Mouse (Mus musculus): ENCODE results near the gene Lamc3. TPM values are rescaled to one million over a fixed set of nuclear protein-coding genes. Genes with fewer than 3 reads are reported as not detected.

The Lamc3 gene
- polyA plus RNA-seq, 1 experiment: 17.2 TPM

DNA sequence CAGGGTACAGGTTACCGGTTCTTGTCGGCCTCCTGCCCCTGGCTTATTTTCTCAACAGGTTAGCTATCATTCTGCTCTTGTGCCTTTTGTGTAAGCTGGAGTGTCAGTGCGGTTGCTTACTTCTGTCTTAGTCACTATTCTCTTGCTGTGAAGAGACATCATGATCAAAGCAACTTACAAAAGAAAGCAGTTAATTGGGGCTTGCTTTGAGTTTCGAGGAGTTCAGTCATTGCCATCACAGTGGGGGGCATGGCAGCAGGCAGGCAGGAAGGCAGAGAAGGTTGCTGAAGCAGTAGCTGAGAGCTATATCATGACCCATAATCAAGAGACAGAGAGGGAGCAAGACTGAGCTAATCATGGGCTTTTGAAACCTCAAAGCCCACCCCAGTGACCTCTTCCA, 47.5 kb downstream of the Lamc3 start:
- H3K27ac ChIP-seq (ENCODE audit: control insufficient read depth, insufficient read depth, low read depth, low read length): no peak overlapping the region
- TF ChIP-seq POLR2A (IDR thresholded peaks at IDR 0.05; ENCODE audit: control insufficient read depth, low read depth, low read length) (no peak), CTCF (IDR thresholded peaks at IDR 0.05; ENCODE audit: control insufficient read depth, insufficient read depth, insufficient replicate concordance, low read depth, low read length) (no peak)
- no peaks in the 10 kb centered on the region for H3K4me1 ChIP-seq (ENCODE audit: control insufficient read depth, insufficient read depth, low read length)
- H3K36me3 ChIP-seq (ENCODE audit: control insufficient read depth, insufficient read depth, low read length): no peaks in the 10 kb centered on the region
- H3K4me3 ChIP-seq (ENCODE audit: control insufficient read depth, low read depth, low read length): no peak overlapping the region
- H3K27me3 ChIP-seq (ENCODE audit: control insufficient read depth, insufficient read depth, low read length): no peaks in the 10 kb centered on the region

GRCm38 (mm10) chr2:31935054-31935453, 48.0 kb downstream of the Lamc3 start:
- Histone ChIP-seq H3K4me1 (ENCODE audit: control insufficient read depth, insufficient read depth, low read length) (no peaks in the 10 kb centered on the region), H3K36me3 (ENCODE audit: control insufficient read depth, insufficient read depth, low read length) (no peaks in the 10 kb centered on the region), H3K4me3 (ENCODE audit: control insufficient read depth, low read depth, low read length) (no peak overlapping the region), H3K27me3 (ENCODE audit: control insufficient read depth, insufficient read depth, low read length) (no peaks in the 10 kb centered on the region), H3K27ac (ENCODE audit: control insufficient read depth, insufficient read depth, low read depth, low read length) (no peak overlapping the region)
- TF ChIP-seq CTCF (IDR thresholded peaks at IDR 0.05; ENCODE audit: control insufficient read depth, insufficient read depth, insufficient replicate concordance, low read depth, low read length) (no peak), POLR2A (IDR thresholded peaks at IDR 0.05; ENCODE audit: control insufficient read depth, low read depth, low read length) (no peak)

DNA sequence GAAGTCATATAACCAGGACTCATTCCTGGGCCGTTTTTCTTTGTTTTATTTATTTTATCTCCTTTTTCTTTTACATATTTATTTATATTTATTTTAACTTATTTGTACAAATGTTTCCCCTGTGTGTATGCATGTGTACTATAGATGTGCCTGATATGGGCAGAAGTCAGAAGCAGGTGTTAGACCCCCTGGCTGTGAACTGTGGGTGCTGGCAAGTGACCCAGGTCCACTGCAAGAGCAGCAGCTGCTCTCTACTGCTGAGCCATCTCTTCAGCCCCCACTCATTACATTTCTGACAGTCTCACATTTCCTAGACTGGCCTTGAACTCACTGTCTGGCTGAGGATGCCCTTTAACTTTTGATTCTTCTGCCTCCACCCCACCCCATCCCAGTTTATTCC, 51.2 kb downstream of the Lamc3 start:
- no peak overlapping the region for H3K4me3 ChIP-seq (ENCODE audit: control insufficient read depth, low read depth, low read length)

DNA sequence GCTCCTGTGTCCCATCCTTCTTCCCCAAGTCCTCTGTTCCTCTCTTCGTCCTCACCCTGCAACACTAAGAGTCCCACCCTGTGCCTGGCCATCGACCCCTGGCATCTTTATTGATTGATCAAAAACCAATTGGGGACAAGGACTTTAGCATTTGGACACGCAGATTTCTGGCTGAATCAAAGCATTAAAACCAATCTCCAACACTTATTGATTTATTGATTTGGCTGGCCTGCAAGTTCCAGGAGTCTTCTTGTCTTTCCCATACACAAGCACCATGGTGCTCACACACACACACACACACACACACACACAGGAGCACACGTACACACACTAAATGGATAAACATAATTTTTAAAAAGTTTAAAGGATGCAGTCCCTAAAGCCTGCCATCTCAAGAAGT, 55.9 kb downstream of the Lamc3 start:
- H3K4me1 ChIP-seq (ENCODE audit: control insufficient read depth, insufficient read depth, low read length): no peaks in the 10 kb centered on the region
- TF ChIP-seq CTCF (IDR thresholded peaks at IDR 0.05; ENCODE audit: control insufficient read depth, insufficient read depth, insufficient replicate concordance, low read depth, low read length) (no peak), POLR2A (IDR thresholded peaks at IDR 0.05; ENCODE audit: control insufficient read depth, low read depth, low read length) (no peak)
- no peak overlapping the region for H3K27ac ChIP-seq (ENCODE audit: control insufficient read depth, insufficient read depth, low read depth, low read length)
- no peaks in the 10 kb centered on the region for H3K27me3 ChIP-seq (ENCODE audit: control insufficient read depth, insufficient read depth, low read length)
- H3K4me3 ChIP-seq (ENCODE audit: control insufficient read depth, low read depth, low read length): no peak overlapping the region
- no peaks in the 10 kb centered on the region for H3K36me3 ChIP-seq (ENCODE audit: control insufficient read depth, insufficient read depth, low read length)

More for the DNA sequence above, 51.2 kb downstream of the Lamc3 start:
- no peak overlapping the region for H3K27ac ChIP-seq (ENCODE audit: control insufficient read depth, insufficient read depth, low read depth, low read length)
- no peaks in the 10 kb centered on the region for H3K4me1 ChIP-seq (ENCODE audit: control insufficient read depth, insufficient read depth, low read length)
- H3K36me3 ChIP-seq (ENCODE audit: control insufficient read depth, insufficient read depth, low read length): no peaks in the 10 kb centered on the region
- no peak for TF ChIP-seq CTCF (IDR thresholded peaks at IDR 0.05; ENCODE audit: control insufficient read depth, insufficient read depth, insufficient replicate concordance, low read depth, low read length)
- no peak for TF ChIP-seq POLR2A (IDR thresholded peaks at IDR 0.05; ENCODE audit: control insufficient read depth, low read depth, low read length)
- H3K27me3 ChIP-seq (ENCODE audit: control insufficient read depth, insufficient read depth, low read length): no peaks in the 10 kb centered on the region

- H3K4me1 ChIP-seq (ENCODE audit: control insufficient read depth, insufficient read depth, low read length): peaks cover 3% of the 10 kb centered on the region
- TF ChIP-seq POLR2A (IDR thresholded peaks at IDR 0.05; ENCODE audit: control insufficient read depth, low read depth, low read length): no peak
- no peak for TF ChIP-seq CTCF (IDR thresholded peaks at IDR 0.05; ENCODE audit: control insufficient read depth, insufficient read depth, insufficient replicate concordance, low read depth, low read length)
These were observed 58.5 kb downstream of the Lamc3 start for GRCm38 (mm10) chr2:31945580-31945979.

GRCm38 (mm10) chr2:31948392-31948791, 61.3 kb downstream of the Lamc3 start:
- Histone ChIP-seq H3K4me1 (ENCODE audit: control insufficient read depth, insufficient read depth, low read length) (peaks cover 8% of the 10 kb centered on the region), H3K27me3 (ENCODE audit: control insufficient read depth, insufficient read depth, low read length) (no peaks in the 10 kb centered on the region), H3K27ac (ENCODE audit: control insufficient read depth, insufficient read depth, low read depth, low read length) (no peak overlapping the region), H3K36me3 (ENCODE audit: control insufficient read depth, insufficient read depth, low read length) (no peaks in the 10 kb centered on the region), H3K4me3 (ENCODE audit: control insufficient read depth, low read depth, low read length) (no peak overlapping the region)
- no peak for TF ChIP-seq CTCF (IDR thresholded peaks at IDR 0.05; ENCODE audit: control insufficient read depth, insufficient read depth, insufficient replicate concordance, low read depth, low read length)
- no peak for TF ChIP-seq POLR2A (IDR thresholded peaks at IDR 0.05; ENCODE audit: control insufficient read depth, low read depth, low read length)

More at GRCm38 (mm10) chr2:31945580-31945979, 58.5 kb downstream of the Lamc3 start:
- Histone ChIP-seq H3K4me3 (ENCODE audit: control insufficient read depth, low read depth, low read length) (no peak overlapping the region), H3K27me3 (ENCODE audit: control insufficient read depth, insufficient read depth, low read length) (no peaks in the 10 kb centered on the region), H3K36me3 (ENCODE audit: control insufficient read depth, insufficient read depth, low read length) (no peaks in the 10 kb centered on the region), H3K27ac (ENCODE audit: control insufficient read depth, insufficient read depth, low read depth, low read length) (no peak overlapping the region)

- Histone ChIP-seq H3K27me3 (ENCODE audit: control insufficient read depth, insufficient read depth, low read length) (no peaks in the 10 kb centered on the region), H3K4me1 (ENCODE audit: control insufficient read depth, insufficient read depth, low read length) (peaks cover 10% of the 10 kb centered on the region), H3K27ac (ENCODE audit: control insufficient read depth, insufficient read depth, low read depth, low read length) (no peak overlapping the region), H3K4me3 (ENCODE audit: control insufficient read depth, low read depth, low read length) (no peak overlapping the region), H3K36me3 (ENCODE audit: control insufficient read depth, insufficient read depth, low read length) (no peaks in the 10 kb centered on the region)
- TF ChIP-seq CTCF (IDR thresholded peaks at IDR 0.05; ENCODE audit: control insufficient read depth, insufficient read depth, insufficient replicate concordance, low read depth, low read length): no peak
- no peak for TF ChIP-seq POLR2A (IDR thresholded peaks at IDR 0.05; ENCODE audit: control insufficient read depth, low read depth, low read length)
These were observed 61.7 kb downstream of the Lamc3 start for GRCm38 (mm10) chr2:31948801-31949200.

Data from testis, adult 2 months (tissue).